Mouse (Mus musculus): ENCODE measurements around the gene Cul9. TPM values are rescaled to one million over a fixed set of nuclear protein-coding genes. Genes with fewer than 3 reads are reported as not detected.
"Not testable (repeated sequence)": the region's sequence is repeated elsewhere in the genome, so short reads cannot be mapped to it uniquely, and the experiment has no call there.

The Cul9 gene
- total RNA-seq, 2 experiments from 2014 or later, result 12.0 to 12.6 TPM

DNA sequence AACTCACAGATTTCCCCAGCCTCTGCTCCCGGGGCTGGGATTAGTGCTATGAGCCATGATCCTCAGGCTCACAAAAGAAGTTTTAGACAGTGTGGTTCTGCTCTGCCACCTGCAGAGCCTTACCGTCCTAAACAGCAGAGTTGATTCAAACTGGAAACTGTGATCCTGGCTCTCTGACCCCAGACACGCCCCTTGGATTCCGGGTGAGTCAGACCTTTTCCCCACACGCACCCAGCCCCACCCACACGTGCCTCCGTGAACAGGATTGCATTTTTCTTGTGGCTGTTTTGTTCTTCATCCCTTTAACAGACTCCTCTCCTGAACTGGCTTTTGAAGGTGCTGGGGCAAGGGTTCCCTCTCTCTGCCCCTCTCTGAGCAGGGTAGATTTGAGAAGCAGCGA, 48.2 kb downstream of the Cul9 start:
- DNase-seq, result no peak

DNA sequence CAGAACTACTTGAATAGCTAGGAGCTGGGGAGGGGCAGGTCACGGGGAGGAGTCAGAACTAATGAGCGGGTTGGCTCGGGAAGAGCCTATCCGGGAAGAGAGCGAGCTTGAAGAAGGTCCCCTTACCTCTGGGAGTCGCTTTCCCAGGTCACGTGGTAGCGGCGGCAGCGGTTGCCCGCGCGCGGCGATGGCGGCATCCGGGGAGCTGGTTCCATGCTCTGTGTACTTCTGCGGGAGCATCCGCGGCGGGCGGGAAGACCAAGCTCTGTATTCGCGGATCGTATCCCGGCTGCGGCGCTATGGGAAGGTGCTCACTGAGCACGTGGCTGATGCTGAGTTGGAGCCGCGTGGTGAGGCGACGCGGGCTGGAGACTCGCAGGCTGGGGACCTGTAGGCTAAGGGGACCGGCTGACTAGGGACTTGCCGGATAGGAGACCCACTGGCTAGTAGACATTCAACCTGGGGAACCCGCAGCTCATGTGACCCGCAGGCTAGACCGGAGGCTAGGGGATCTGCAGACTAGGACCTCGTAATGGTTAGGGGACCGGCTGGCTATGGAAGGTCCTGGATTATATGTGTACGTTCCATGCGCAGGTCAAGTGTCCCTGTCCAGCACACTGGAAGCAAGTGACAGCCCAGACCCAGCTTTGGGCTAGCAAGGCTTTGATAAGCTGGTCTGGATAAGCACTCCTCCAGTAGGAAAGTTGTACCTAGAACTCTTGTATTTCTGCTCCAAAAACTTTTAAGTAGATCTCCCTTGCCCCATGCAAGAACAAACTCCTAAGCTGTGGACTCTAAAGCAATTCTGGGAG, 49.4 kb downstream of the Cul9 start, which contains the start of gene Dnph1:
TSS of gene Dnph1 (plus strand) at position 89 of the 812 bp plus-strand sequence.
- peak; percentile 75 for DNase-seq

DNA sequence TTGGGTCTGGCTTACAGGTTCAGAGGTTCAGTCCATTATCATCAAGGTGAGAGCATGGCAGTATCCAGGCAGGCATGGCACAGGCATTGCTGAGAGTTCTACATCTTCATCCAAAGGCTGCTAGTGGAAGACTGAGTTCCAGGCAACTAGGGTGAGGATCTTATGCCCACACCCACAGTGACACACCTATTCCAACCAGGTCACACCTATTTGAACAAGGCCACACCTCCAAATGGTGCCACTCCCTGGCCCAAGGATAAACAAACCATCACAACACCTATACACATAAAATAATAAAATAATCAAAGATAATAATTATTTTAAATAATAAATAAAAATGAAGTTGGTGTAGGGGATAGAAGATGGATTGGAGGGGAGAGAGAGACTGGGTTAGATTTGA, 50.1 kb downstream of the Cul9 start:
- not testable (repeated sequence) for DNase-seq

DNA sequence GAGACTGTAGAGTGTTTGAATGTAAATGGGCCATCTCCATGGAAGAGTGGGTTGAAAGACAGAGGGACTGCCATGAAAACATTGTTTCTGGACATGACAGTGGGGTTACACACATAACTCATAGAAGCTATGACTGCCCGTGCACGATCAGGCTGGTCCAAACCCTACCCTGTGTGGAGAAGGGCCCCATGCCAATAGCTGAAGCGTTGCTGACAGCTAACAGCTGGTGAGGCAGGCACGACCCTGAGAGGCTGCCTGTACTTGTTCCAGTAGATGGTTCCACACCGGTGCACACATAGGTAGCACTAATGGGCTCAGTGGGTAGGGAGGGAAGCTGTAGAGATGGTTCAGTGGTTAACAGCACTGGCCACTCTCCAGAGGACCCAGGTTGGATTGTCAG, 50.7 kb downstream of the Cul9 start:
- DNase-seq, result no peak

DNA sequence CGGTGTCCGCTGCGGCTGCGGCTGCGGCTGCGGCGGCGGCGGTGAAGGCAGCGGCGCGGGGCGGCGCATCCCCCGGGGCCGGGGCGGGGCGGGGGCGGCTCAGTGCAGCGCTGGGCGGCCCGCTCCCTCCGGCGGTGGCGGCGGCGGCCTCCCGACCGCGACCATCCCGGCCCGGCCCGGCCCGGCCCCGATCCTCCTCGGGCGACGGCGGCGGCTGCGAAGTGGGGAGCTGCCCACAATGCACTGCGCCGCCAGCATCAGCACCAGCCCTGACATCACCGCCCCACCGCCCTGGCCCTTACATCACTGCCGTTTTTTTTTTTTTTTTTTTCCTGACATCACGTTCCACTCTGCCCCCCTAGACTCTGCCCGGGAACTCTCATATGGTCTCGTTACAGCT, 58.8 kb downstream of the Cul9 start, which contains the start of gene Ttbk1:
TSS of gene Ttbk1 (minus strand) at position 245 of the 400 bp plus-strand sequence.
- no peak for DNase-seq

DNA sequence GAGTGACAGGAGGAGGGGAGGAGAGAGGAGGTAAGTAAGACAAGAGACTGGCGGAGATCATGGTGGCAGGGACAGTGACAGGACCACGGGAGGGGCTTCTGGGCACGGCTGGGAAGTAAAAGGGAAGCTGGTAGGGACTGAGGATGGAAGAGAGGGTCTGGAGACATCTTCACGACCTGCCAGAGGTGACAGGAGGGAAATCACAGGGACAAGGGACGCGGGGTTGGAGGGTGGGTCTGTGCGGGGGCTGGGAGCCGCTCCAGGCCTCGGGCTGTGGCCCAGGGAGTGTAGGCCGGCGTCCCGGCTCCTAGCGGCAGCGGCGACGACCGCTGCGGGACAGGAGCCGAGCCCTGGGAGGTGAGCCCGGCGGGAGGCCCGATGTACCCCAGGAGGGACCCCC, 59.2 kb downstream of the Cul9 start:
- no peak for DNase-seq

DNA sequence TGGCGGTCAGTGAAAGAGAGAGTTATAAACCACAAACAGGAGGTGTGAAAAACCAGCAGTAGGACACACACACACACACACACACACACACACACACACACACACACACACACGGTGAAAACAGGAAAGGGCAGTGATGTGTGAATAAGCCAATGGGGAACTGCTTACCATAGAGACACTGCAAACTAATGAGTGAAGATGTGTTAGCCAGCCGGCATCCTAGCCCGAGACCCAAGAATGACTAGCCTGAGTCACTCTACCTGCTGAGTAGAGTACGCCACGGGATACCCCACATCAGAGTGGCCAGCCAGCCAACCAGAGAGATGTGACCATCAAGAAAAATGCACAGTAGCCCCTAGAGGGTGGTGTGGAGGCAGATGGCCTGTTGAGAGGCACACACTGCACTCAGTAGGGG, 61.7 kb downstream of the Cul9 start:
- DNase-seq, result no peak

DNA sequence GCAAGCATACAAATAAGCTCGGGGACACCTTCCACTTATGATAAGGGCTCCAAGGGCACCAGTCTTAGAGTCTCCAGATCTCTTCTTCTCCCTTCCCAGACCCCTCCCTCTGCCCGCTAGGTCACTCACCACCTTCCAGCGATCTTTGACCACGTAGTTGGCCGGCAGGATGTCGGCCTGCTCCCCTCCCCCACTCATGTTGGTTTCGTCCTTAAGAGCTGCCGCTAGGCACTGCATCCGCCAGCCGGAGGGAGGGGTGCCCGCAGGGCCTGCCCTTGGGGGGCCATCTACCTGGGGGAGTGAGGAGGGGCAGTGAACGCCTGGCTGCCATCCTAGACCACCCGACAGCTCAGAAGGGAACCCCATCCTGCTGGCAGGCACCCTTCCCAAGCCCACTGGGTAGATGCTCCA, 62.2 kb downstream of the Cul9 start:
- DNase-seq, result no peak

DNA sequence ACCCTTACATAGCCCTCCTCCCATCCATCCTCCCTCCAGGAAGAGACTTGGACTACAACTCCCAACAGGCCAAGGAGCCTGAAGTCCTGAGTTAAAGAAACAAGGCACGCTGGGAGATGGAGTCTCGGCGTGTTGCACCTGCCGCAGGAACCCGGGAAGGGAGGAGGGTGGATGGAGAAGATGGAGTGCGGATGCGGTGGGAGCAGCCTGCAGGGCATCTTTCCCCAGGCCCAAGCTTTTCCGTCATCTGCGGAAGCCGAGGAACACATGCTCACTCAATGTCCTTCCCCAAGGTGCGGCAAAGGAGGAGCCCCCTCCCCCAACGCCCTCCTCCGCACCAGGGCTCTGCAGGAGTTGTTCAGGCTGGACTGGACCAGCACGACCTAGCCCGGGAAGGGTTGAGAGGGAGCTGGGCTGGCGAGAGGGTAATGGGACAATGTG, 62.6 kb downstream of the Cul9 start:
- no peak for DNase-seq

DNA sequence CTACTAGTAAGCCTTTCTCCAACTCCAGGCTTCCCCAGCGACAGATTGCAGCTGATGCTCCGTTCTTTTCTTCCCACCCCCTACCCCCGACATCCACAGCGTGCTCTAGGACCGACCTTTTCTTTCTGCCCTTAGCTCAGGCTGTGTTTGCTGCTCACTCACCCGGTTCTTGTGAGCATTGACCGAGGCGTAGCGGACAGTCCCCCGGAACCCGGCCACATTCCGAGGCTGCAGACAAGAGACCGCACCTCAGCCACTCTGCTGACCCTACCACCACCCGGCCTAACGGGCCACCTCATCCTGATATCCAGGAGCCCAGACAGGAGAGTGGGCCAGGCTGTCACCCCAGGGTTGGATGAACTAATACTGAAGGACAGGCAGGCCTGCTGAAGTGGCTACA, 68.9 kb downstream of the Cul9 start:
- no peak for DNase-seq

DNA sequence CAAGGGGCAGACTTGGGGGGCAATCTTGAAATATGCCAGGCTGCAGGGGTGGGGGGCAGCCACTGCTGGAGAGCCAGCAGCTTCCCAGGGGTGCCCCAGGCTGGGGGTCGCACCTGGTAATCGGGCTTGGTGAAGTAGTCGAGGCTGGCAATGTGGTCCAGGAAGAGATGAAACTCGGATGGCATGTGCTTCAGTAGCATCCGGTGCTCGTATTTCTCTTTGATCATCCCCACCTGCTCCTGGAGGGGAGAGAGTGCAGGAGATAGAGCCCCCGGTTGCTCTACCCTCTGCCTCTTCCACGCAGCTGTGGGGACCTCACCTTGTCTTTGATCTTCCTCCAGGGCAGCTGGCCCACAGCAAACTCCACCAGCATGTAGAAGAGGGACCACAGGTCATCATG, 69.6 kb downstream of the Cul9 start:
- no peak for DNase-seq

DNA sequence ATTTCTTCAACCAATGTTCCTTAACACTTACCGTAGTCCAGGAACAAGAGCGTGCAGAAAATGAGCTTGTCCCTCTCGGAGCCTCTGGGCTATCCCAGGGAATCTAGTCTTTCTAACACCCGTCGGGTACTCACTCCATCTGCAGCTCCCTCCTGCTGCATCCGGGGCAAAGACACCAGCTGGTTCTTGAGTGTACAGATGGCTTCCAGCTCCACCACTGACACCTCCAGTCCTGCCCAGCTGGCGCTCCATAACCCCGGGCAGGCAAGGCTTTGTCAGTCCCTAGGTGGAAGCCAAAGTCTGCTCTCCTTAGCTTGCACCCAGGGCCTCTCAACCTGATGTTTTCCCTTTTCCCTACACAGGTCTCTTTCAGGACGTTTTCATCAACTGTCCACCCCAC, 78.4 kb downstream of the Cul9 start:
- DNase-seq, result no peak

DNA sequence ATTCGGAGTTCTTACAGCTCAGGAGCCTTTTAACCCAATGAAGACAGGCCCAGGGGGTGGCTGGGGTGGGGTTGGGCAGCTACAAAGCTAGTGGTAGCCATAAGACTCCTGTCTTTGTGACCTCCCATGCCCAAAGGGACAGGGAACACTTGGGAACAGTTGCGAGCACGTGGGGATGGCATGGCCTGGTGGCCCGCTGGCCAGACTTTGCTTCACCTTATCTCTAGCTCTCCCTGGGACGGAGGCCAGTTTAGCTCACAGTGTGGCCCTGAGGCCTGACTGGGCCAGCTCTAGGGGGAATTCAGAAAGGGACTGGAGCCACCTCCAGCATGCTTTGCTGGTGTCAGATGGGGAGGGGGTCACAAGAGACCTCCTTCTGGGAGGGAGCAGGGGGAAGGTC, 84.0 kb downstream of the Cul9 start:
- DNase-seq, result peak; percentile 74

DNA sequence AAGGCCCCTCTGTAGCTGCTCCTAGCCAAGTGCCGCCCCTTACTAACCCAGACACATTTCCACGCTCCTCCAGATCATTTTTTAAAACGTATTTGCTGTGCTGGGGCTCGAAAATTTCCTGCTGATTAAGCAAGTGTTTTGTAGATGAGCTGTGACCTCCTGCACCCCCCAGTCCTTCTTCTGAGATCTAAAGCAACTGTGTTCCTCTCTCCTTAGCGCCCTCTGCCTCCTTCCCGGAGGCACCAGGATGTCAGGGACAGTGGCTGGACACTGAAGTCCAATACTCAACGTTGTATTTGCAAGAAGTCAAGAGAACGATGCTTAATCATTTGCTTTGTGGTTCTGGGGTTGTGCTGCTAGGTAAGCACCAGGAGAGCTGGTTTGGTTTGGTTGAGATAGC, 84.8 kb downstream of the Cul9 start:
- DNase-seq, result no peak

DNA sequence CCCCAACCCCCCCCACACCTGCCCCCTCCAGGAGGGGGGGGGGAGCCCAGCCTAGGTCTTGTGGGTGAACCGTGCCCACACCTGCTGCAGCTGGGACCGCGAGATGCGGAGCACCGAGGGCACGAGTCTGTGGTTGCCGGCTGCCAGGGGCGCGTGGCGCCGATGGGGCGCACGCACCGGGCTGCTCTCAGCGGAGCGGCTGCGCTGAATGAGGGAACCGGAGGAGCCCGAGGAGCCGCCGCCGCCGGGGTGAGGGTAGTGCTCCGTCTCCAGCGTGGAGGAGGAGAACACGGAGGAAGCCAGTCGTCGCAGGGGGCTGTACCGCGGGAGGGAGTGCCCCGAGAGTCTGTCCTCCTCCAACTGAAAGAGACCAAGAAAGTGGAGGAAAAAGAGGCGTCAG, 85.5 kb downstream of the Cul9 start:
- DNase-seq, result no peak

DNA sequence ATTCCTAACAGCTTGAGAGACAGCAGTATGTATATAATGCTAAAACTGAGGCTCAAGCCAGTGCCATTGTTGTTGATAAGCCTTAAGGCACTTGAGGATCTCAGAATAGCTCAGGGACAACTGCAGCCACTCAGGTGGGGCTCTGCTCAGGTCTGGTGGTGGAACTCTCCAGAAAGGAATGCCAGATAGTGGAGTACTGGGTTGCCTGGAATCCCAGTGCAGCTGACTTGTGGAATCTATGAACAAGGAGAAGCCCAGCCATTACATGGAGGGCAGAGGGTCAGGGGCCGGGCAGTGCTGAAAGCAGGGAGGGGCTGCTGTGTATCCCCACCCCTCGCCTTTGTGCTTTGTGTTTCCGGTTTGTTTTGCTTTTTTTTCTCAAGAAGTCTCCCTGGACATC, 87.7 kb downstream of the Cul9 start:
- peak; percentile 46 for DNase-seq

DNA sequence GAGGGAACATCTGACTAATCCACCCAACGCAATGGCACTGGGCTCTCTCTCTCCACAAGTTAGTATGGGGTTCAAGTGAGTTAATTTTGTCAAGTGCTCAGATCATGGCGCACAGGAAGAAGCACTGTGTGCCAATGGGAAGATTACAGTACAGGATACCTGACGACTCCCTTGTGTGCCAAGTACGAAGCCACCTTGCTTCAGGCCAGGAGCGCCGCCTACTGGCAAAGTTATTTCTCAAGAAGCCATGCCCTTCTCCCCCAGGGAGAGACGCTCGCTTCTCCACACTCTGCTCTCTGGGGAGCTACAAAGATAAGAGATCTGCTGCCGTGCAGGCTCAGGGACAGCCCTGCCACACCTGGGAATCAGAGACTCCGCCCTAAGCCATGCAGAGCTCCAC, 88.4 kb downstream of the Cul9 start:
- peak; percentile 50 for DNase-seq

DNA sequence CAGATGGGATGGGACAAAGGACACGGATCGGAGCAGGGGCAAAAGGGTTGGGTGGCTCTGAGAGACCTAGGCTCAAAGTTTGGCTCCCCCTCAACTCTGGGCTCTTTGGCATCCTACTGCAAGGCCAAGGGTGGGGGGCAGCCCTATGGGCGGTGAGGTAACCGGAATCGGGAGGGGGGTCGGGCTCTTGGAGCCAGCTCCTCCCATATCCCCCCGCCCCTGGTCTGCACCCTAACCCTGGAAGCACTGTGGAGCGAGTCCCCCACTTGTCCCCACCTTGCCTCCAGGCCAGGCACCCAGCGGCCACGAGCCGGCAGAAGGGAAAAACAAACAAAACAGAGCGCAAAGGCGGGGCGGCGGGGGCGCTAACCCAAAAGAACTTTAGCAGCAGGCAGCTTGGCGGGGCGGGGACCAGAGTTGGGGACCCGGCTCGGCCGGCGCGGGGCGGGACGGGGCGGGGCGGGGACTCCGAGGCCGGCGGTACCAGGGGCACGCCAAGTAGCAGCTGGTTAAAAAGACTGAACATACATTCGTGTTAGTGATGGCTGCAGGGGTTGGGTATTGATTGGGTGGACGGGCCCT, 91.0 kb downstream of the Cul9 start:
- DNase-seq, result peak; percentile 48

DNA sequence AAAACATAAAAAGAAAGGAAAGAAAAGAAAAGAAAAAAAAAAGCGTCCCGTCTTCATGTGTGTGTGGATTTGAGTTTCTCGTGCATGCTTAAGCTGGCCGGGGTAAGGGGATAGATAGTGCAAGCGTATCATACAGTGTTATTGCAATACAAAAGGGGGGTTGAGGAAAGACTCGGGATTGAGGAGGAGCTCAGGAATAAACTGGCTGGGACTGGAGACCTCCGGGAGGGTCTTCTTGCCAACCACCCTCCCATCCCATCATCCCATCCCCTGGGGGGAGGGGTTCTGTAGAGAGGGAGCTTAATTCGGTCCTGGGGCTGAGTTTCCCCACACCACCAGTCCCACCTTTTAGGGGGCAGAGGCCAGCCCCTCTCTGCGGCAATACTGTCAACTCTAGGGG, 91.6 kb downstream of the Cul9 start:
- DNase-seq, result no peak

DNA sequence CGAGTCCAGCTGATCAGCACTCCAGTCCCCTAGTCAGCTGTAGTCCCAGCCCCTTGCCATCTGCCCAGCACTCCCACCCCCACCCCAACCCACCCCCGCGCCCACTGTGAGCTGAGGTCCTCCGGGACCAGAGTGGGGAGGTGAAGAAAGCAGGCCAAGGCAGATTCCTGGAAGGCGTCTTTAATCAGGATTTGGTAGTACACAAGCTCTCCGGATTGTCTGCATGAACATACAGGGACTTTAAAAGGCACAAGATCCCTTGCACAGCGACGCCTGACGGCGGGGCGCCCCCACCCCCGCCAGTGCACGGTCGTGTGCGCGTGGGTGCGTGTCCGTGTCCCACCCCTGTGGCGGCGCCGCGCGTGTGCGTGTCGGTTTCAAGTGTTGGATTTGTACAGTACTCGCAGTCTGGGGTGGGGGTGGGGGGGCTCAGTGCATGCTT, 92.2 kb downstream of the Cul9 start:
- DNase-seq, result no peak

DNA sequence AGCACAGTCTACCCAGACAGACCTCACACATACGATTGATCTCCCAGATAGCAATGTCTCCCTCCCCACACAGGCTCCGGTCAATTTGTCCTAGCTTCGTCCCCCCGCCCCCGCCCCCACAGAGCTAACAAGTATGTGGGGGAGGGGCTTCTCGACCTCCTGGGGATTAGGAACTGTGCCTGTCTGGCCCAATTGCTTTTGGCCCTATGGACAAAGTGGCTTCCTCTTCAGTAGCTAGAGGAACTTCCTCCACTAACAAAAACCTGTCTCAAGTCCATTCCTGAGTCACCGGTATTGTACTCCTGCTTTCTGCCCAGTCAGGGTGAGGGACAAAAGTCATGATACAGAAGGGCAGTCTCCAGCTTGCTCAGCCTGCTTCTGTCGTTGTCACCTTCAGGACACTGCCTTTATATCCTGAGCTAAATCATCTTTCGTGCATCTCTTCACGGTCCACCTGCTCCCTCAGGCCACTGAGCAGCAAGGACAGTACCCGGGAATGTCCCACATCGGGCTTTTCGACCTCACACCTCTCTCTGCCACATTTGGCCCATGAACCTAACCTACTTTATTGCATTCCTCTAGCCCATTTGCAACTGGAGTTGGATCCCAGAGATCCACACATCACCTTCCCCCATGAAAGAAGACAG, 92.8 kb downstream of the Cul9 start:
- DNase-seq, result no peak

DNA sequence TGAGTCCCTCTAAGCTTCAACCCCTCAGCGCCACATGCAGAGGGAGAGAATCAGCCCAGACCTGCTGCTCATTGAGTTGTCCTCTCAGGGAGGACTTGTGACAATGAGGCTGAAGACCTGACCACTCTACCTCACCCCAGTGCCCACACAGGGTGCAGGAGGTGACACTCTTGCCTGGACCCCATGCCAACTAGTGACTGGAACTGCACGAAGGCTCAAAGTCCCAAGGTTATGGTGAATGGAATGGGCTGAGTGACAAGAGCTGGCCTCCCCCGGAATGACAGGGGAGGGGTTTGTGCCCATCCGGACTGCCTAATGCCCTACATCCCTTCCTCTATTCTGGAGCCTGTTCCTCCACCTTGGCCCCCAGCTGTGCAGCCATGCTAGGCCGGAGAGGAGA, 93.5 kb downstream of the Cul9 start:
- DNase-seq, result no peak

All from heart, postnatal 4 days (tissue).